Mouse (Mus musculus) embryo, embryonic 11 days (tissue): Measurements from ENCODE around the gene Lce3c.

Source experiments
- DNase-seq: peaks from one replicate; pipeline ENCODE4 v3.0.0-alpha.2; 2015

Gene Lce3c

DNA sequence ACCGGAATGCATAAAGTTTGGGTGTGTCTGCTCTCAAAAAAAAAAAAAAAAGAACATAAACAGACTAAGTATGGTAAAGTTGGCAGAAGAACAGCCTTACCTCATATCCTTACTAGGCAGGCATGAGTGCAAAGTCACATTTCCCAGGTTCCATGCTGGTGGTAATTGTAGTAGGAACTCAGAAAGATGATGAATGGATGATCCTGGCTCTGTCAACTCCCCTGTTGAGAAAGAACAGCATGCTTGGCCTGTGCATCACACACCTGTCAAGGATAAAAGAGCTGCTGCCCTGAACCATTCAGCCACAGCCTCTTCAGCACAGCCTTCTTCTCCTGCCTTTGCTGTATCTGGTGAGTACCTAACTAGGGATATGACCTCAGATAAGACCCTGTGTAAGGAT, at the start of gene Lce3c:
Lce3c (plus strand) TSS at position 301 of the 400 bp plus-strand sequence.
- no peak for DNase-seq

DNA sequence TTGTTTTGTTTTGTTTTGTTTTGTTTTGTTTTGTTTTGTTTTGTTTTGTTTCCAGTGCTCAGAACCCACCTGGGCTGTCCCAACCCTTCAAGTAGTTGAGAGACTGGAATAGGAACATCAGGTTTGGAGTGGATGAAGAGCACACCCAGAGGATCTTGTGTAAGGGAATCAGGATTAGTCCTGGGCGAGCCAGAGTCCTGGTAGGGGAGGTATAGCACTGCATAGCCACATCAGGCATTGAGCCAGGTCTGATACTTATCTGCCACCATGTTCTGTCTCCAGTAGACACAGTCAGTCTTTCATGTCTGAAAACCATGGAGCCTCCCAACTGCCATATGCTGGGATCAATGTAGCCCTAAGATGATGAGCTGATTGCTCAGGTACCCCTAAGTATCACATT, 49.8 kb upstream of the Lce3c start:
- no peak for DNase-seq

DNA sequence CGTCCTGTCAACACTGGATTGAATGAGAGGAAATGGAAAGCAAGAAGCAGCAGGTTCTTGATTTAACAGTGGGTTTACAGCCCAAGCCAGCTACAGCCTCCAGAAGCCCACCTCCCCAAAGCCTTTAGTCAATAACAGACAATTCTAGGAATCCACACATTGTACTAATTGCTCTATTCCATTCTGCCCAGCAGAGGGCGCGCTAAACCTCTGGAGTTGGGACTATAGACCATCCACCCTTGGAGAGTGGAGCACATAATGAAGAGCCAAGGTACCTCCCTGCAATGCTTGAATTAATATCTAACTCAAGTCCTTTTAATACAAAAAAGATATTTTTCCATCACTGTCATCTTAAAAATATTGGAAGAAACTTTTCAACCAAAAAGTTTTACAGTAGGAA, 41.3 kb upstream of the Lce3c start:
- peak; percentile 47 for DNase-seq

DNA sequence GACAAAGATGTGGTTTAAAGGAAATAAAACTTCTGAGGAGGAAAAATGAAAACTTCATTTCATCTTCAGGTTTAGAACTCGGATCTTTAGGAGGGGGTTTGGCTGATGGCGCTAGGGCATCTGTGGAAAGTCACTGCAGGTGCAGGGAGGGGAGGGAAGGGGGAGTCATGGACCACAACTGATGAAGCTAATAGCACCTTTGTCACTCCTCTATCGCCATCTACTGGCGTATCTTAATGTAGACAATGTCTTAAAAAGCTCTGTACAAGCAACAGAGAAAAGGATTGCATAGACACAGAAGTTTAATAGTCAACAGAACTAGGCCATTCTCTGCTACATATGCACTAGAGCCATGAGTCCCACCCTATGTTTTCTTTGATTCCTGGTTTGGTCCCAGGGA, 40.6 kb upstream of the Lce3c start:
- DNase-seq, result peak; percentile 58

DNA sequence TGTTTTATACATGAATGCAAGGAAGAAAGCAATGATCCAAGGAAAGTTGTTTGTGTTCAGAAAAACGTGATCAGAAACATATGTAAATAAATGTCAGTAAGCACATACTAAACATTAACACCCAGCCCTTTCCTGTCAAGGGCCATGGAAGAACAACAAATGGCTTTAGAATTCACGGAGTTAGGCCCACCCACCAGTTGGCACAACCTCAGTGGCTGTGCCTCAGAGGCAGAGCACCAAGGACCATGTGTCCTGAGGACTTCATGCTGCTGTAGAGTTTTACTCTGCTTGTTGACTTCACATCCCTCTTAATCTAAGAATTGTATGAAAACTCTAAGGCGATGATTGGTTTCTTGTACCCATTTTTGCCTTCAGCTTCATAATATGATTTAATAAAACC, 39.1 kb upstream of the Lce3c start:
- no peak for DNase-seq

DNA sequence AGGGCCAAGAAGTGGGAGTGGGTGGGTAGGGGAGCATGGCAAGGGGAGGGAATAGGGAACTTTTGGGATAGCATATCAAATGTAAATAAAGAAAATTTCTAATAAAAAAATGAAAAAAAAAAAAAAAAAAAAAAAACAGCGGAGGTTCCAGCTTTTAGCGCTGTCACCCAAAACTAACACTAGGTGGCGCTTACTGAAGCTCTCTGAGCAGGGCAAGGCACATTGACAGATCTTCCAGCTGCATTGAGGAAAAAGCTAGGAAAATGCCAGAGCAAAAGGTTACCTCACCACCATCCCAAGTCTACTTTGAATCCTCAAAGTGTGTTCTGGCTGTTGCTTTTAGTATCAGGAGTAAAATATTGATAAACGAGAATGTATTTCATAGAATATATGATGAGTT, 36.7 kb upstream of the Lce3c start:
- DNase-seq, result peak; percentile 73

DNA sequence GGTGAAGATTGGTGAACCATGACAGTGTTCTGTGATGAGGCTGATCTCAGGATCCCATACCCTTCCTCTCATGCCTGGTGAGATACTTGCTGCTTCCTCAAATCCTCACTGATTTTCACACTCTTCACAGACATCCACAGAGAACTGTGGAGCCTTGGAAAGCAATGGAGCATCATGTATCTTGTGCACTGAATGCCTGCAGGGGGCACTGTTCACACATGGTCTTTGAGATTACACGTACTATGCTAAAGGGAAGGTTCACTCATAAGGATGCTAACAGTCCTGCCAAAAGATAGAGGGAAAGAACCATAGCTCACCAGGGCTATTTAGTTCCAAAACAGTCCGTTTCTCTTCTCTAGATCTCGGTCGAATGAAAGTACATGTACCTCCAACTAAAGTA, 23.9 kb upstream of the Lce3c start:
- peak; percentile 51 for DNase-seq

DNA sequence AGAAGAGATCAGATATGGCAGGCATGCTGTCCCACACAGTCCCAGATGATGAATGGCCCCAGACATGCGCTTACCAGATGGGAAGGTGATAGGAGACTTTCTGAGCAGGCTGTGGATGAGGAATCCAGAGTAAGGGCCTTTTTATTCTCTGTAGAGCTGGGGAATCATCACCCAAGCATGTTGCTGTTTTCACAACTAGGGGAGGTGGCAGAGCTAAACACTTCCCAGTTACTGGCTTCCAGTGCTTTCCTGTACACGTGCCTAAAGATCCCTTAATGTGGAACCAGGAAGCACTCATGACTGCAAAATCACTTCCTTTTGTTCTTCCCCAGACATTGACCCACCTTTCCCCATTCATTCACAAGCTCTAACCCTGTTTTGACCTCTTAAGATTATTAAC, 18.2 kb upstream of the Lce3c start, which contains the start of gene Lce3a:
Lce3a (minus strand) TSS at position 101 of the 400 bp plus-strand sequence.
- DNase-seq, result no peak

DNA sequence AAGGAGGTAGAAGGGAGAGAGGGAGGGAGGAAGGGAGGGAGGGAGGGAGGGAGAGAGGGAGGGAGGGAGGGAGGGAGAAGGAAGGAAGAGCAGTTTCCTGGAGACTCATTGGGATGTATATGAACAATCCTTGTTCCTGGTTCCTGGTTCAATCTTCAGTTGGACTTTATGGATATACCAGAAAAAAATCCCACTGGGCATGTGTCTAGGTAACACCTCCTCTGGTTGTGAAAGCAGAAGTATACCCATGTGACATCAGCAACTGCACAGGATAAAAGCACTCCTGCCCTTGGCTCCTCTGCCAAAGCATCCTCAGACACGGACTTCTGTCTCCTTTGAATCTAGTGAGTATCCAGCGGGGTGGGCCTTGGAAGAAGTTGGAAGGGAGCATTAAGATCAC, 11.6 kb upstream of the Lce3c start, which contains the start of gene Lce3b:
Lce3b (plus strand) TSS at position 301 of the 400 bp plus-strand sequence.
- DNase-seq, result no peak

DNA sequence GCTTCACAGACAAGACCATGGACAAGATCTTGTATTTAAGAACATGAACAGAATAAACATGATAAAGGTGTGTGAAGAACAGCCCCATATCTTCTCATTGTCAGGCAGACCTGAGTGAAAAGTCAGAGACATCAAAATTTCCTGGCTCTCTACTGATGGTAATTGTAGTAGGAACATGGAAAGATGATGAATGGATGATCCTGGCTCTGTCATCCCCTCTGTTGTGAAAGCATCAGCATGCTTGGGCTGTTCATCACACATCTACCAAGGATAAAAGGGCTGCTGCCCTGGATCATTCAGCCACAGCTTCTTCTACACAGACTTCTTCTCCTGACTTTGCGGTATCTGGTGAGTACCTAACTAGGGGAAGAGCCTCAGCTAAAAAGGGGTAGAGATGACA, 12.8 kb downstream of the Lce3c start, which contains the start of gene Lce3d:
Lce3d (plus strand) TSS at position 301 of the 400 bp plus-strand sequence.
- no peak for DNase-seq

DNA sequence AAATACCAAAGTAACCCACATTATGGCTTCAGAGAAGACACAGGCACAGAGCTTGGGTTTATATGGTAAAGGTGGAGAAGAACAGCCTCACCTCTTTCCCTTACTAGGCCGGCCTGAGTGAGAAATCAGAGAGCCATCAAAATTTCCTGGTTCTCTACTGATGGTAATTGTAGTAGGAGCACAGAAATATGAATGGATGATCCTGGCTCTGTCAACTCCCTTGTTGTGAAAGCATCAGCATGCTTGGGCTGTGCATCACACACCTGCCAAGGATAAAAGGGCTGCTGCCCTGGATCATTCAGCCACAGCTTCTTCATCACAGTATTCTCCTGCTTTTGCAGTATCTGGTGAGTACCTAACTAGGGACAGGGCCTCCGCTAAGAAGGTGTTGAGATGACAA, 22.5 kb downstream of the Lce3c start, which contains the start of gene Lce3e:
Lce3e (plus strand) TSS at position 301 of the 400 bp plus-strand sequence.
- DNase-seq, result no peak

DNA sequence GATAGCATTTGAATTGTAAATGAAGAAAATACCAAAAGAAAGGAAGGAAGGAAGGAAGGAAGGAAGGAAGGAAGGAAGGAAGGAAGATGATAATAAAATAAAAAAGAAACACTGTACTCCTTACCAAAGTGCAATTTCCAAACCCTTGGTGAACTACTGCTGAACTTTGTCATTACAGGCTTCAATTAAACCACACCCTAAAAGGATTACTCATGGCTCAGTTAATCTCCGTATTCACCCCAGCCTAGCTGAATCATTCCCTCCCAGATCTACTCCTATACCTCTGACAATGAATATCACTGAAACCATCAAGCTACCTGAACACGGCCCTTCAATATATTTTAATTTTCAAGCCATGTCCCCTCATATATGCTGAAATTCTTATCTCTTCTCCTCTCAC, 34.2 kb downstream of the Lce3c start:
- DNase-seq, result no peak

DNA sequence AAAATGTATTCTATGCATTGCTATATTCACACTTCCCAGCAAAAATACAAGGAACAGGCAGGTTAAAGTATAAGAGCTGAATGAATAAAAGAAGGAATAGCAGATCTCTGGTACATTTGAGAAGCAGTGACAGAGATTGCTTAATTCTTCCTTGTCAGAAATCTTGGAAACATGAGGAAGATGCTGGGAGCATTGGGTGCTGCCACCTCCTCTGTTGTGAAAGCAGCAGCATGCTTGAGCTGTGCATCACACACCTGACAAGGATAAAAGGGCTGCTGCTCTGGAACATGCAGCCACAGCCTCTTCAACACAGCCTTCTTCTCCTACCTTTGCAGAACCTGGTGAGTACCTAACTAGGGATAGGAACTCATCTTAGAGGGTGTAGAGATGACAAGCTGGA, 47.6 kb downstream of the Lce3c start, which contains the start of gene Lce3f:
Lce3f (plus strand) TSS at position 301 of the 400 bp plus-strand sequence.
- no peak for DNase-seq
